Mouse (Mus musculus): ENCODE measurements around the gene Ado.
A peak's percentile ranks its signal among the peaks of the same experiment; 100 is the strongest.

DNA sequence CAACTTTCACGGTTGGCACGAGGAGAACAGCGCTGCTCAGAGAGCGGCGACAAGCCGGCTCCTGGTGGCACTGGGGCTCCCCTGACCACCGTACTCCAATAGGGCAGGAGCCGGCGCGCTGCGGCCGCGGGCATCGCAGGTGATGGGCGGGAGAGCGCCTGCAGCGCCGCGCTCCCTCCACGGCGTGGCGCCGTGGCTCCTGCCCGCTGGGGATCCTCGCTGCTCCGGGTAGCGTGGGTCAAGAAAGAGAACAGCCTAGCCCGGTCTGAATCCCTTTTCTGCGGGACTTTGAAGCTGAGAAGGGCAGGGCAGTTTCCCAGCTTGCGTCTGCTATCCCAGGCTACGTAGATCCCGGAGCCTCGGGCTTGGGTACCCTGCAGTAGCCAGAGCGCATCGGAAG is 12.8 kb downstream of the Ado start:
- TF ChIP-seq CTCF (IDR thresholded peaks at IDR 0.05; ENCODE audit: low read depth, low read length), result peak; percentile 91
- TF ChIP-seq POLR2A (IDR thresholded peaks at IDR 0.05; ENCODE audit: extremely low read depth, insufficient read depth, low read length), result no peak

All from liver, adult 2 months (tissue).